Mouse (Mus musculus) C2C12 (cell line): ENCODE results near the gene Ryk.

Experiments used
- CTCF ChIP-seq: IDR thresholded peaks from one replicate; pipeline ENCODE4 v1.5.1; 2011; ENCODE audit not compliant: control insufficient read depth, insufficient read depth, insufficient read length
- MYOD1 ChIP-seq: IDR thresholded peaks from one replicate; pipeline ENCODE4 v1.6.1; 2011; ENCODE audit warnings: low read depth; ENCODE audit not compliant: control insufficient read depth, insufficient read length
- MYOG ChIP-seq: IDR thresholded peaks from one replicate; pipeline ENCODE4 v1.6.1; 2011; ENCODE audit not compliant: control insufficient read depth, insufficient read length; ENCODE audit errors: extremely low read depth
- USF1 ChIP-seq: IDR thresholded peaks from one replicate; pipeline ENCODE4 v1.6.1; 2011; ENCODE audit warnings: low read depth, mild to moderate bottlenecking, control low read depth, moderate library complexity

DNA sequence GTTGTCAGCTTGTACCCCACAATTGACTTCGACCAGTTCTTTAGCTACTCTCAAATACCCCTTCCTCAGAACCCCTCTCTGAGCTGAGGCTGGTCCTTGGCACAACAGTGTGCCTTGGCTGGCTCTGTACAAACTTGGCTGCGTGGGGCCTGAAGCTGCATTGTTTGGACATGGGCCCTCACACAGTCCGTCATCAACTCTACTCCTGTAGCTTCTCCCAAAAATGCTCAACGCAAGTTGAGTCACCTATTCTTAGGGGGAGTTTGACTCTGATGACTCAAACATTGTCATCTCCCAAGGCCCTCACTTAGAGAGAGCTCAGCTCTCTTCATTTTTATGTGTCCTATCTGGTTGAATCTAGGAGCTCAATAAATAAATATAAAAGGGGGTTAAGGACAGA, 36.3 kb upstream of the Ryk start:
- TF ChIP-seq MYOD1, result no peak
- TF ChIP-seq CTCF, result no peak
- TF ChIP-seq USF1, result no peak
- no peak for TF ChIP-seq MYOG
